Mouse (Mus musculus): Measurements from ENCODE around the gene Med19. TPM values are rescaled to one million over a fixed set of nuclear protein-coding genes. Genes with fewer than 3 reads are reported as not detected.
"Not testable (repeated sequence)": the region's sequence is repeated elsewhere in the genome, so short reads cannot be mapped to it uniquely, and the experiment has no call there.

Gene Med19
- total RNA-seq, 2 experiments from 2014 or later = 25.5 to 26.3 TPM

DNA sequence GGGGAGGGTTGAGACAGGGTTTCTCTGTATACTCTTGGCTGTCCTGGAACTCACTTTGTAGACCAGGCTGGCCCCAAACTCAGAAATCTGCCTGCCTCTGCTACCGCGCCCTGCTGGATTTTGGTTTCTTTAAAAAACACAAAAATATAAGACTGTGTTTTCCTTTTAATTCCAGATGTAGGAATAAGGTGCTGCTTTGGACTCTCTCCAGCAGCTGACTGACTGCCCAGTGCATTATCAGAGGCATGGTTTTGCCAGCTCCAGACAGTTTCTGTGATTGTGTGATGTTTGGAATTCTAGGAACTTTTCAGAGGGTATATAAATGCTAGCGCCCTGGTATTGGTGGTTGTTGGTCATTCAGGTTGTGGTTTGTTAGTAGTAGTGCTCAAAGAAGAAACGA is 39.2 kb downstream of the Med19 start:
- DNase-seq = no peak

DNA sequence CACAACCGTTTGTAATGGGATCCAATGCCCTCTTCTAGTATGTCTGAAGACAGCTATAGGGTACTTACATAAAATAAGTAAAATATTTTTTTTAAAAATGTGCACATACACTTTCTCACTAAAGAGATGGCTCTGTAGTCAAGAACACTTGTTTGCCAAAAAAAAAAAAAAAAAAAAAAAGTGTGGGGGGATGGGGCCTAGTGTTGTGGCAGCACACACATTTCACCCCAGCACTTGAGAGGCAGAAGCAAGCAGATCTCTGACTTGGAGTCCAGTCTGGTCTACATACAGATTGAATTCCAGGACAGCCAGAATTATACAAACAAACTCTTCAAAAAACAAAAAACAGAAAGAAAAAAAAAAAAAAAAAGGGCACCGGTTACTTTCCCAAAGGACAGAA is 42.5 kb downstream of the Med19 start:
- DNase-seq = no peak

DNA sequence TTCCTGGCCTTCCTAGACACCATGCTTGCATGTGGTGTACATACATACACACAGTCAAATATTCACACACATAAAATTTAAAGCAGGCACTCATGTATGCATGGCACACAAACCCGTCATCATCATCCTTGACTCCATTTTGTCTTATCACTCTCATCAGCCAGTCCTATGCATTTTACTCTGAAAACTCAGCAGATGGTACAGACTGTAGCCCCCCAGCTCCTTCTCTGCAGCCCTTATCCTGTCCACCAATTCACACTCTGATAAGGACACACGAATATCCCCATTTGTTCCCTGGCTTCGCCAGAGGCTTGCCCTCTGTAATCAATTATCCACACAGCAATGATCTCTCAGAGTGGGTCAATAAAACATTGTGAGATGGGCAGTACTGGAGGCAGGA is 43.0 kb downstream of the Med19 start:
- DNase-seq = no peak

- DNase-seq = no peak
Observed at GRCm38 (mm10) chr2:84723856-84724255, 45.7 kb downstream of the Med19 start.

GRCm38 (mm10) chr2:84725770-84726169 is 47.6 kb downstream of the Med19 start:
- no peak for DNase-seq

DNA sequence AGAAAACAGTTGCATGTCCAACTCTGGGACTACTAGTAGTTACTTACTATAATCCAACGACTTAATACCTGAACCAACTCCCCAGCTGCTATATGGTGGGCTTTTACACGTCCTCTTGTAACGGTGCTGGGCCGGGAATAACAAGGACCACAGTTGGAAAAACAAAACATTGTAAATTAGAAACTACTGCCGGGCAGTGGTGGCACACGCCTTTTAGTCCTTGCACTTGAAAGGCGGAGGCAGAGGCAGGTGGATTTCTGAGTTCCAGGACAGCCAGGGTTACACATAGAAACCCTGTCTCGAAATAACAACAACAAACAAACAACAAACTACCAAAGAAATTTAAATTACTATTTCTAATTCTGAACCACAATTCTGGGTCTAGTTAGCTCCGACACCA is 48.5 kb downstream of the Med19 start:
- no peak for DNase-seq

GRCm38 (mm10) chr2:84727172-84727858 is 49.1 kb downstream of the Med19 start, which contains the start of gene Clp1:
Clp1 (minus strand) TSS chr2:84727350.
- DNase-seq = peak; percentile 97 to 98

GRCm38 (mm10) chr2:84728191-84728590 is 50.0 kb downstream of the Med19 start:
- not testable (repeated sequence) for DNase-seq

DNA sequence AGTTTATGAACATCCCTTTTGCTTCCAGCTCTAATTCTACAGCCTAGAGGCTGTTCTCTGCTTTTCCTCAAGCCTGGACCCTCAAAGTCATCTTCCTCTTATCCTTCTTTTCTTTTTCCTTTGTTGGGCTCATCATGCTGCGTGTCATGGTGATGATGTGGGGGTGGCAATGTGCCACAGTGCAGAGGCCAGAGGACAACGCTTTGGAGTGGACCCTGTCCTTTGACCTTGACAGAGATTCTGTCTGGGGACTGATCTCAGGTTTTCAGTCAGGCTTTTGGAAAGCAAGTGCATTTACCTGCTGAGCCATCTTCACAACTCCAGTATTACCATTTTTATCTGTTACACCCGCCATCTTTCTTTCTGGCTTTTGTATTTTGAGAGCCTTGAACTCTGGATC is 53.0 kb downstream of the Med19 start:
- no peak for DNase-seq

- DNase-seq = no peak
Observed at GRCm38 (mm10) chr2:84732394-84732793, 54.2 kb downstream of the Med19 start.

GRCm38 (mm10) chr2:84733579-84734300 is 55.5 kb downstream of the Med19 start, which contains the start of gene Ypel4:
Ypel4 (plus strand) TSS chr2:84734058.
- DNase-seq = peak; percentile 76 to 83

- DNase-seq = no peak
Observed at GRCm38 (mm10) chr2:84734351-84734864, 56.2 kb downstream of the Med19 start.

DNA sequence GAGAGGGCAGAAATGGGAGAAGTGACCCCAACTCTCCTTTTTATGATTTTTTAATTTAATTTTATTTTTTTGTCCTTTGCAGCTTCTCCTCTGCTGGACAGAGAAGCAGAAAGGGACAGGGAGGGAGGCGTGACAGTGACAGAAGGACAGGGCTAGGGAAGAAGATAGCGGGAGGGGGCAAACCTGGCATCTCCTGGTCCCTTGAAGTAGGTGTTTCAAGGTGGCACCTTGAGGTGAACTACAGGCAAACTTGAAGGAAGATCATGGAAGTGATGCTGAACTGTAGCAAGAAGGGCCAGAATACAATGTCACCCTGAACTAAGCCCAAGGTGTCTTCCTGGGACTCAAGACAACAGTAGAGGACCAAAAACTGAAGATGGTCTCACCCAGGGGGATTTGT is 56.7 kb downstream of the Med19 start:
- DNase-seq = no peak

DNA sequence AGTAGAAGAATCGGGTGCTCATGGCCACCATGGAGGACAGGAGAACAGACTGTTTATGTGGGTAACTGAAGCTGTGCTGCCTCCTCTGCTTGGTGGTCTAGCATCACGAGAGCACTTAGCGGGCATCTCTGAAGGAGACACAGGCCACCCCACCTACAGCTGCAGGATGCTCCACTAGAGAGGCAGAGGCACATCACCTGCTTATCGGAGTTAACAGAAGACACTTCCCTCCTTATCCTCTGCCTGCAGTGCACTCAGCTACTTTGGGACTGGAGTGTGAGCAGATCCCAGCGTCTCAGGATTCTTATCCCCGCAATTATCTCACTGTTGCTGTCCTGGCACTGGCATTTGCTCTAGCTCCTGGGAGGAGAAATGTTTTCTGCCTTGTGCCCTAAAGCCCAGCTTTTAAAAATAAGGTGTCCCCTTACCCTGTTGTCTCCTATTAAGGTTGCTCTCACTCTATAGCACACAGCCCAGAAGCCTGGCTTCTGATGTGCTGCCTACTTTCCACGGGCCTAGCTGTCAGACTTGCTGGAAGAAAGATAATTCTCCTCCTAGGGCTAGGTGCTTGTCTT is 57.2 kb downstream of the Med19 start:
- DNase-seq = no peak

GRCm38 (mm10) chr2:84736312-84737161 is 58.3 kb downstream of the Med19 start:
- no peak for DNase-seq

- DNase-seq = no peak
Observed at GRCm38 (mm10) chr2:84737451-84737925, 59.3 kb downstream of the Med19 start.

Other genes with a start within 250 kb of the Med19 start
- gene Tfpi, start 201.6 kb upstream of the Med19 start, total RNA-seq (2021) = 10 to 100 TPM; 40.1 to 67.1 TPM
- gene Ctnnd1, start 27.6 kb upstream of the Med19 start, total RNA-seq (2021) = 100 to 1,000 TPM; 135 to 142 TPM
- gene Btbd18, start 19.3 kb upstream of the Med19 start, total RNA-seq (2021) = under 1 TPM in 1 of 2 experiments, not detected in 1; 0.10 TPM
- gene Selenoh, start 7.6 kb upstream of the Med19 start, total RNA-seq (2021) = 10 to 100 TPM; 27.2 to 47.4 TPM
- gene Gm28635, start 361 bp upstream of the Med19 start, total RNA-seq (2021) = not detected
- gene Tmx2, start 738 bp downstream of the Med19 start, total RNA-seq (2021) = 100 to 1,000 TPM; 138 to 157 TPM
- gene Zdhhc5, start 36.8 kb downstream of the Med19 start, total RNA-seq (2021) = 10 to 100 TPM; 63.3 to 63.9 TPM
- gene Clp1, start 48.9 kb downstream of the Med19 start, total RNA-seq (2021) = 10 to 100 TPM; 13.5 to 16.4 TPM
- gene Ypel4, start 55.7 kb downstream of the Med19 start, total RNA-seq (2021) = 1 to 10 TPM; 2.8 to 5.0 TPM
- gene Gm19426, start 65.3 kb downstream of the Med19 start, total RNA-seq (2021) = 1 to 10 TPM; 1.5 to 2.4 TPM
- 10 to 100 TPM; 63.0 to 84.6 TPM for gene Serping1, start 97.0 kb downstream of the Med19 start, total RNA-seq (2021)
- 10 to 100 TPM; 17.1 to 23.1 TPM for gene Ube2l6, start 120.4 kb downstream of the Med19 start, total RNA-seq (2021)
- not detected for gene Smtnl1, start 144.2 kb downstream of the Med19 start, total RNA-seq (2021)
- 10 to 100 TPM; 46.2 to 51.4 TPM for gene Timm10, start 148.6 kb downstream of the Med19 start, total RNA-seq (2021)
- gene Slc43a1, start 160.4 kb downstream of the Med19 start, total RNA-seq (2021) = 1 to 10 TPM; 6.6 to 7.5 TPM
- gene Rtn4rl2, start 208.3 kb downstream of the Med19 start, total RNA-seq (2021) = 1 to 10 TPM in 1 of 2 experiments, under 1 TPM in 1; 0.79 to 2.4 TPM

Data from adrenal gland, postnatal 36 days (tissue).